Mouse (Mus musculus): ENCODE data around the gene Paqr8. TPM values are rescaled to one million over a fixed set of nuclear protein-coding genes. Genes with fewer than 3 reads are reported as not detected.

Paqr8 gene
- 8.4 TPM in 2 replicates for polyA plus RNA-seq (2014; fragmentation: Nextera tagmentation; extraction: Ambion mirVana)

GRCm38 (mm10) chr1:20890404-20890921 lies at the start of gene Paqr8:
Paqr8 (plus strand) TSS chr1:20890606.
- Histone ChIP-seq H3K27me3 (ENCODE audit: control insufficient read depth, insufficient read depth, low read length) (no peaks in the 10 kb centered on the region), H3K4me3 (ENCODE audit: low read depth, low read length) (peak within 1 kb of the TSS; percentile 59), H3K36me3 (ENCODE audit: control insufficient read depth, insufficient read depth, low read length) (no peaks in the 10 kb centered on the region), H3K27ac (ENCODE audit: low read depth, low read length) (peak within 1 kb of the TSS; percentile 72), H3K4me1 (ENCODE audit: control insufficient read depth, insufficient read depth, low read length) (peaks cover 6% of the 10 kb centered on the region), H3K9ac (ENCODE audit: low read length) (peak within 1 kb of the TSS; percentile 77), H3K9me3 (ENCODE audit: control insufficient read depth, low read length) (no peaks in the 10 kb centered on the region), H3K4me2 (ENCODE audit: low read depth) (peak within 1 kb of the TSS; percentile 88)
- peak; percentile 96 for ATAC-seq (ENCODE audit: insufficient read depth, low FRiP score, low TSS enrichment)
- DNase-seq (ENCODE audit: low spot score), result peak; percentile 90
- under 1% methylated on average over 37 of the region's 37 CpGs for WGBS

- Histone ChIP-seq H3K27ac (ENCODE audit: low read depth, low read length) (no peak overlapping the region), H3K9ac (ENCODE audit: low read length) (no peak overlapping the region), H3K9me3 (ENCODE audit: control insufficient read depth, low read length) (no peaks in the 10 kb centered on the region), H3K4me1 (ENCODE audit: control insufficient read depth, insufficient read depth, low read length) (no peaks in the 10 kb centered on the region), H3K4me3 (ENCODE audit: low read depth, low read length) (no peak overlapping the region), H3K36me3 (ENCODE audit: control insufficient read depth, insufficient read depth, low read length) (no peaks in the 10 kb centered on the region), H3K27me3 (ENCODE audit: control insufficient read depth, insufficient read depth, low read length) (no peaks in the 10 kb centered on the region), H3K4me2 (ENCODE audit: low read depth) (no peak overlapping the region)
- WGBS, result 91% methylated on average over 7 of the region's 7 CpGs
- ATAC-seq (ENCODE audit: insufficient read depth, low FRiP score, low TSS enrichment) (no peak), DNase-seq (ENCODE audit: low spot score) (no peak)
These were observed 33.2 kb upstream of the Paqr8 start for GRCm38 (mm10) chr1:20856924-20857902.

DNA sequence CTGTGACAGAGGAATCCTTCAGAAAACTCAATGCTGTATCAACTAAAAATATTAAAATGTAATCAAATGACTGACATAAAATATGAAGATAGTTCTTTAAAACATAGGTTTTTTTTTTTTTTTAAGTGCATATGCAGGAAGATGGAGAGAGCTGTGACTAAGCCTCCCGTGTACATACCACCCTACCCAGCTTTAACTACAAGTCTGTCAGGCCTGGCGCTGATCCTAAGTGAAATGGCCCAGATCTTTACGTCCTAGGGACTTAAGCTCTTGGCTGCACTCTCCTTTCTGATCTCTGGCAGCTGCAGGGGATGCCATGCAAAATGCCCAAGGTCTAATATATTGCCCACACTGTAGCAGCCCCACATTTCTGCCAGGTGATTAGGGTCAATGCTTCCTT lies 29.6 kb upstream of the Paqr8 start:
- WGBS, result 81% methylated on average over 3 of the region's 3 CpGs
- ATAC-seq (ENCODE audit: insufficient read depth, low FRiP score, low TSS enrichment) (no peak), DNase-seq (ENCODE audit: low spot score) (no peak)
- Histone ChIP-seq H3K9me3 (ENCODE audit: control insufficient read depth, low read length) (no peaks in the 10 kb centered on the region), H3K9ac (ENCODE audit: low read length) (no peak overlapping the region), H3K4me1 (ENCODE audit: control insufficient read depth, insufficient read depth, low read length) (no peaks in the 10 kb centered on the region), H3K27ac (ENCODE audit: low read depth, low read length) (no peak overlapping the region), H3K27me3 (ENCODE audit: control insufficient read depth, insufficient read depth, low read length) (no peaks in the 10 kb centered on the region), H3K36me3 (ENCODE audit: control insufficient read depth, insufficient read depth, low read length) (no peaks in the 10 kb centered on the region), H3K4me3 (ENCODE audit: low read depth, low read length) (no peak overlapping the region), H3K4me2 (ENCODE audit: low read depth) (no peak overlapping the region)

- Histone ChIP-seq H3K4me1 (ENCODE audit: control insufficient read depth, insufficient read depth, low read length) (no peaks in the 10 kb centered on the region), H3K9me3 (ENCODE audit: control insufficient read depth, low read length) (no peaks in the 10 kb centered on the region), H3K27me3 (ENCODE audit: control insufficient read depth, insufficient read depth, low read length) (no peaks in the 10 kb centered on the region), H3K9ac (ENCODE audit: low read length) (no peak overlapping the region), H3K4me3 (ENCODE audit: low read depth, low read length) (no peak overlapping the region), H3K36me3 (ENCODE audit: control insufficient read depth, insufficient read depth, low read length) (no peaks in the 10 kb centered on the region), H3K27ac (ENCODE audit: low read depth, low read length) (no peak overlapping the region), H3K4me2 (ENCODE audit: low read depth) (no peak overlapping the region)
- no peak for DNase-seq (ENCODE audit: low spot score)
- no peak for ATAC-seq (ENCODE audit: insufficient read depth, low FRiP score, low TSS enrichment)
- 89% methylated on average over 3 of the region's 3 CpGs for WGBS
These were observed 28.5 kb upstream of the Paqr8 start for GRCm38 (mm10) chr1:20861865-20862264.

DNA sequence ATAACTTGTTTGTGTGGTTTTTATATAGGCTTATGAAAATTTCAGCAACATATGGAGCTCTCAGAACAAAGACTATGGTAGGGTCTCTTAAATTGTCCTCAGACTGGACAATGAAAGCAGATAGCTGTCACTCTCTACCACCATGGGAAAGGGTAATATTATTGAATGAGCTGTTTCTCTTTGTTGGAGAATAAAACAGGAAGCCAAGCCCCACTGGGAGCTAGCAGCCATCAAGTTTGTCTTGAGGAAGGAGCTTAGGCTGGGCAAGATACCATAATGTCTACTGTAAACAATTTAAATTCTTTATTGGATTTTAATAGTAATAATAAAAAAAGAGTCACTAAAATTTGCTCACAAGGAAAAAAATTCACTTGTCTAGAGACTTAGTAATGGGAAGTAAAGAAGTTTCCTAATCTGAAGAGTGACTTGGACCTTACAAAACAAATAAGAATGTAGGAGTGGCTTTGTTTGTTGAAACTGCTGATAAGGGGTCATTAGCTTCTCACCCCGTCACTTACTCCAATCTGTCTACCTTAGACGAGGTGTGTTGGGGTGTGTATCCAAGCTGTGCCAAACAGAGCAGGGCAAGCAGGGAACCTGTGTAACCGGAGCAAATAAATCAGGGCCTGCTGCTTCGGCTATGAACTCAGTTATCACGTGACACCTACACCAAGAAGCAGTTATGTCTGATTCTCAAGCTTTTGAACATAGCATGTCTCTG lies 26.8 kb upstream of the Paqr8 start:
- Histone ChIP-seq H3K27me3 (ENCODE audit: control insufficient read depth, insufficient read depth, low read length) (no peaks in the 10 kb centered on the region), H3K4me3 (ENCODE audit: low read depth, low read length) (no peak overlapping the region), H3K27ac (ENCODE audit: low read depth, low read length) (no peak overlapping the region), H3K9ac (ENCODE audit: low read length) (no peak overlapping the region), H3K36me3 (ENCODE audit: control insufficient read depth, insufficient read depth, low read length) (no peaks in the 10 kb centered on the region), H3K4me2 (ENCODE audit: low read depth) (no peak overlapping the region), H3K4me1 (ENCODE audit: control insufficient read depth, insufficient read depth, low read length) (no peaks in the 10 kb centered on the region; the same call in 1 of the 2 replicates), H3K9me3 (ENCODE audit: control insufficient read depth, low read length) (no peaks in the 10 kb centered on the region)
- 66% methylated on average over 5 of the region's 5 CpGs for WGBS
- ATAC-seq (ENCODE audit: insufficient read depth, low FRiP score, low TSS enrichment) (no peak), DNase-seq (ENCODE audit: low spot score) (no peak)

- WGBS, result 31% methylated on average over 8 of the region's 8 CpGs
- H3K9ac ChIP-seq (ENCODE audit: low read length), result no peak overlapping the region
- H3K27ac ChIP-seq (ENCODE audit: low read depth, low read length), result peak overlapping the region; percentile 24; the same call in 1 of the 2 replicates
- H3K36me3 ChIP-seq (ENCODE audit: control insufficient read depth, insufficient read depth, low read length), result no peaks in the 10 kb centered on the region
- peak; percentile 78 for ATAC-seq (ENCODE audit: insufficient read depth, low FRiP score, low TSS enrichment)
- no peak overlapping the region for H3K4me2 ChIP-seq (ENCODE audit: low read depth)
- H3K27me3 ChIP-seq (ENCODE audit: control insufficient read depth, insufficient read depth, low read length), result no peaks in the 10 kb centered on the region
- no peaks in the 10 kb centered on the region for H3K9me3 ChIP-seq (ENCODE audit: control insufficient read depth, low read length)
- H3K4me3 ChIP-seq (ENCODE audit: low read depth, low read length), result no peak overlapping the region
- DNase-seq (ENCODE audit: low spot score), result peak; percentile 54
- H3K4me1 ChIP-seq (ENCODE audit: control insufficient read depth, insufficient read depth, low read length), result no peaks in the 10 kb centered on the region; the same call in 1 of the 2 replicates
These were observed 23.0 kb upstream of the Paqr8 start for GRCm38 (mm10) chr1:20867241-20867902.

DNA sequence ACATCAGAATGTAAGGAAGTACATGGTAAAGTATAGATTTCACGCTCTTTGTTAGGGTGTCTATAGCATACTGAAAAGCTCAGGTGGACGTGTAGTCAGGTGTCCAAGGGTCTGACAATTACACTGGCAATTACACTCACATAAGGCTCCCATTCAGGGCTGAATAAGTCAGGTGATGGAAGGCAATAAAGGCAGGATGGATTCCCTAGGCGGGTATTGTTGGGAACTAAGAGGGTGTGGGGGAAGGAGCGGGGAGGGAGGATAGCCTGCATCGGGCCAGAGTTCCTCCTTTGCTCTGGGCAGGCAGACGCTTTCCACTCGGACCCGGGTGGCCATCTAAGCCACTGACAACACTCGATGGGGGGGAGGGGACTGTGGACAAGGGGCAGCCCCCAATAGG lies 22.4 kb upstream of the Paqr8 start:
- Histone ChIP-seq H3K4me1 (ENCODE audit: control insufficient read depth, insufficient read depth, low read length) (no peaks in the 10 kb centered on the region; the same call in 1 of the 2 replicates), H3K9ac (ENCODE audit: low read length) (no peak overlapping the region), H3K4me2 (ENCODE audit: low read depth) (no peak overlapping the region), H3K4me3 (ENCODE audit: low read depth, low read length) (no peak overlapping the region), H3K36me3 (ENCODE audit: control insufficient read depth, insufficient read depth, low read length) (no peaks in the 10 kb centered on the region), H3K27ac (ENCODE audit: low read depth, low read length) (no peak overlapping the region), H3K27me3 (ENCODE audit: control insufficient read depth, insufficient read depth, low read length) (no peaks in the 10 kb centered on the region), H3K9me3 (ENCODE audit: control insufficient read depth, low read length) (no peaks in the 10 kb centered on the region)
- peak; percentile 56 for ATAC-seq (ENCODE audit: insufficient read depth, low FRiP score, low TSS enrichment)
- WGBS, result 24% methylated on average over 9 of the region's 9 CpGs
- no peak for DNase-seq (ENCODE audit: low spot score)

DNA sequence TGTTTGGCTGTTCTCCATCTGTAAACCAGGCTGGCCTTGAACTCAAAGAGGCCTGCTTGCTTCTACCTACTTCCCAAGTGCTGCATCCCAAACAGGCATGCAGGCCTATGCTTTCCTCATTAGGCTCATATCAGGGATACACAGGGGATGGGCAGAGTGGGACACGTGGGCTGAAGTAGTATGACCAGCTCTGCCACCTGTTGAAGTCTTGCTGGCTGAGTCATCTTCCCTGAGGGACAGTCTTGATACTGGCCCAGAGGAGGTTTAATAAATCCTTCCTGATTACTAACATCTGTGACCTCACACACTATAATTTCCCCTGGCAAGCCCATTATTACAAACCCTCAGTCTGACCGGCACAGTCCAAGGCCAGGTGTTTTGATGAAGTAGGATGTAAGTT lies 19.5 kb upstream of the Paqr8 start:
- Histone ChIP-seq H3K4me2 (ENCODE audit: low read depth) (no peak overlapping the region), H3K27ac (ENCODE audit: low read depth, low read length) (no peak overlapping the region), H3K27me3 (ENCODE audit: control insufficient read depth, insufficient read depth, low read length) (no peaks in the 10 kb centered on the region), H3K4me3 (ENCODE audit: low read depth, low read length) (no peak overlapping the region), H3K9me3 (ENCODE audit: control insufficient read depth, low read length) (no peaks in the 10 kb centered on the region), H3K36me3 (ENCODE audit: control insufficient read depth, insufficient read depth, low read length) (no peaks in the 10 kb centered on the region), H3K4me1 (ENCODE audit: control insufficient read depth, insufficient read depth, low read length) (no peaks in the 10 kb centered on the region; the same call in 1 of the 2 replicates), H3K9ac (ENCODE audit: low read length) (no peak overlapping the region)
- ATAC-seq (ENCODE audit: insufficient read depth, low FRiP score, low TSS enrichment) (no peak), DNase-seq (ENCODE audit: low spot score) (no peak)
- 75% methylated on average over 2 of the region's 2 CpGs for WGBS

Data from neural tube, embryonic 11.5 days (tissue).